Mouse (Mus musculus) kidney, embryonic 16.5 days (tissue): ENCODE results near the gene C530008M17Rik. TPM values are rescaled to one million over a fixed set of nuclear protein-coding genes. Genes with fewer than 3 reads are reported as not detected.

ENCODE experiments used
- ATAC-seq: fragments of 200-750 bp; cut with Nextera tagmentation; 2 replicates; pipeline ENCODE4 v1.8.0; 2017; ENCODE audit warnings: moderate TSS enrichment; ENCODE audit not compliant: low FRiP score, low TSS enrichment
- H3K27ac ChIP-seq: fragments of 300-500 bp; sonication (generic); 2 replicates; pipeline ENCODE4 v1.5.1; 2014; ENCODE audit warnings: low read length
- H3K27me3 ChIP-seq: fragments of 300-500 bp; sonication (generic); 2 replicates; pipeline ENCODE4 v1.6.1; 2014; ENCODE audit warnings: low read length, control low read depth, mixed read lengths; ENCODE audit not compliant: insufficient read depth
- H3K36me3 ChIP-seq: fragments of 300-500 bp; sonication (generic); 2 replicates; pipeline ENCODE4 v1.6.1; 2014; ENCODE audit warnings: low read length, control low read depth, mixed read lengths; ENCODE audit not compliant: insufficient read depth
- H3K4me1 ChIP-seq: fragments of 300-500 bp; sonication (generic); 2 replicates; pipeline ENCODE4 v1.6.1; 2014; ENCODE audit warnings: low read length, control low read depth, mixed read lengths; ENCODE audit not compliant: insufficient read depth
- H3K4me2 ChIP-seq: fragments of 300-500 bp; sonication (generic); replicated peaks from 2 replicates; pipeline ENCODE4 v1.6.1; 2014; ENCODE audit warnings: low read depth, low read length
- H3K4me3 ChIP-seq: fragments of 300-500 bp; sonication (generic); 2 replicates; pipeline ENCODE4 v1.5.1; 2014; ENCODE audit warnings: mild to moderate bottlenecking, low read length
- H3K9ac ChIP-seq: fragments of 300-500 bp; sonication (generic); replicated peaks from 2 replicates; pipeline ENCODE4 v1.6.1; 2014; ENCODE audit warnings: low read length
- H3K9me3 ChIP-seq: fragments of 300-500 bp; sonication (generic); 2 replicates; pipeline ENCODE4 v1.6.1; 2016; ENCODE audit warnings: low read length, control low read depth
- WGBS: fragments of 180-500 bp; shearing (Covaris S2); extraction: QIAGEN DNeasy Blood & Tissue Kit; methylation state at CpG from one replicate; pipeline ENCODE4 v1.1.7; 2014; 5-methylcytosine and 5-hydroxymethylcytosine counted together
- polyA plus RNA-seq: library from polyadenylated mRNA; unstranded; fragments of >200 nt; fragmentation: Nextera tagmentation; extraction: Ambion mirVana; gene quantifications from 2 replicates; pipeline ENCODE4 v1.2.1, GENCODE M21; 2015

C530008M17Rik gene
- polyA plus RNA-seq, 1 experiment from 2014 or later: 11.7 TPM

DNA sequence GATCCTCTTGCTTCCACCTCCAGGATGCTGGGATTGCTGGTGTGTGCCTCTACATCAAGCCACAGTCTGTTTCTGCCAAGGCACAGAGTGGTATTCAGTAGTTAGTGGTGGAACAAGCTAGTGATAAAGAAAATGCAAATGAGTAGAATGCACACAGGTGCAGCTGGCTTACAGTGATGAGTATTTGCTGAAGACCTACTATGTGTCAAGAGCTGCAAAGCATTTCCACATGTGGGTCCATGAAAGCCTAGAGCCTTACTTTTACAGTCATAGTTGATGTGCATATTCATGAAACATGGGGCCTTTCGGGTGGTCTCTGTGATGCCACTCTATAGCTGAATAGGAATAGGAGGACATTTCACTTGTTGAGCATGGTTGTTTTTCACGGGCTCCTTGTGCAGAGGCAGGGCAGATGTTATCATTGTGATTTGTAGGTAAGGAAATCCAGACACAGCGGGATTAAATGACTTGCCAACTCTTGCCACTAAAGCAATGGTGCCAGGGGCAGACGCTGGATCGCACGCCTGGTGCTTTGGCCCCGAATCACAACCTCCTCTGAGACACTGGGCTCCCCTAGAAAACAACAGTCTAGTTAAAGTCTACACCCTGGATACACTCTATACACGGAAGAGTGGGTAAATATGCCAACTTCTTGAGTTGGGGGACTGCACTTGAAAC lies 3.8 kb downstream of the C530008M17Rik start:
- H3K27me3 ChIP-seq: no peaks in the 10 kb centered on the region
- 80% methylated on average over 8 of the region's 8 CpGs for WGBS
- H3K27ac ChIP-seq: no peak overlapping the region
- H3K9ac ChIP-seq: no peak overlapping the region
- H3K4me1 ChIP-seq: peaks cover 14% of the 10 kb centered on the region; the same call in 1 of the 2 replicates
- H3K4me2 ChIP-seq: no peak overlapping the region
- H3K4me3 ChIP-seq: no peak overlapping the region
- H3K36me3 ChIP-seq: no peaks in the 10 kb centered on the region
- ATAC-seq: no peak
- no peaks in the 10 kb centered on the region for H3K9me3 ChIP-seq

DNA sequence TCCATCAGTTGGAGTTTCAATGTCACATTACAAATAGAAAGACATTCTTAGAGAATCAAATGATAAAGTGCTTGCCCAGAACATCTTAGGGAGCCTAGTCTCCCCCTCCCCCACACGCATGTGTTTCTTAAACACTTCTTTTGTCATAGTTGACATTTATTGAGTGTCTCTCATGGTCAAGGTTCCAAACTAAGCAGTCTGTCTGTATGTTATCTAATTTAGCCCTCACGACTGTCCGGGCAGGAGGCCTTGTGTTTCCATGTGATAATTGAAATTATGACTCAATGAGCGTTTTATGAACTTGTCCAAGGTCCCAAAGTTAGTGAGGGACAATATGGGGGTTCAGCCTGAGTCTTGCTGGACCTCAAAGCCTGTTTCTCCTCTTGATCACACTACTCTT lies 5.0 kb downstream of the C530008M17Rik start:
- H3K4me1 ChIP-seq: peaks cover 17% of the 10 kb centered on the region
- WGBS: 55% methylated on average over 4 of the region's 4 CpGs

DNA sequence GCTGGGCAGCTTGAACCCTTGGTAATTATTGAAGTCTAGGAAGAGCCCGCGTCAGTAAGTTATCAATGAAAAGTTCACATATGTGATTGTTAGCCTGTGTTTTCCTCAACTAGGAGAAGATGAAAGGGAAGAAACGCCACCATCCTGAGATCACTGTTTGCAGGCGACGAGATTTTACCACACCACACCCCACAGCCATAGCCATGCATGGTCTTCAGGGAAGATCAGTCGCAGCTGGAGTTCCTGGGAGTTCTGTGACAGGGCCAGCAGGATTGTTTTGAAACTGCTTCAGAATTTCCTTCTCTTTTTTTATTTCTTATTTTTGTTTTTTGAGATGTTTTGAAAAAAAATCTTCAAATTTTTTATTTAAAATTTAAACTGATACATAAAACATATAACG lies 8.6 kb downstream of the C530008M17Rik start:
- ATAC-seq: no peak
- Histone ChIP-seq H3K9ac (no peak overlapping the region), H3K27ac (no peak overlapping the region), H3K9me3 (no peaks in the 10 kb centered on the region), H3K36me3 (no peaks in the 10 kb centered on the region), H3K27me3 (no peaks in the 10 kb centered on the region), H3K4me3 (no peak overlapping the region), H3K4me2 (no peak overlapping the region), H3K4me1 (peaks cover 8% of the 10 kb centered on the region)
- 54% methylated on average over 7 of the region's 7 CpGs for WGBS

More for the DNA sequence above, 5.0 kb downstream of the C530008M17Rik start:
- Histone ChIP-seq H3K36me3 (no peaks in the 10 kb centered on the region), H3K9ac (no peak overlapping the region), H3K4me3 (no peak overlapping the region), H3K4me2 (no peak overlapping the region), H3K9me3 (no peaks in the 10 kb centered on the region), H3K27me3 (no peaks in the 10 kb centered on the region), H3K27ac (no peak overlapping the region)
- no peak for ATAC-seq

DNA sequence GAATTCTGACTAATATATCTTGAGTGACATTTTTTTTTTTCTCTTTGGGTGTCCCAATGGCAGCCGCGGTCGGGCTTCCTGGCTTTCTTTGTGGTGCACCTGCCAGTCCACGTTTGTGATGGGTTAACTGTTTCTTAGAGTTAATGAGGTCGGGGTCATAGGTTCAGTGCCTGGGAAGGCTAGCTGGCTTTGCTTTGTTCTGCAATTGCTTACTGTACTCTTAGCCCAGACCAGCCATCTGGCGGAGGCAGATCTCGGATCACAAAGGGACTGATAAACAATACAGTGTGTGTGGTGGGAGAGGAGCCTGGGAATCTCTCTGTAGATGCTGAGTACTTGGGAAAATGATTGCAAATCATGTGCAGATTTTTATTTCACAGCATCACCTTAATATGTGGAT lies 9.1 kb downstream of the C530008M17Rik start:
- no peak overlapping the region for H3K27ac ChIP-seq
- no peaks in the 10 kb centered on the region for H3K36me3 ChIP-seq
- H3K4me1 ChIP-seq: peaks cover 8% of the 10 kb centered on the region
- H3K27me3 ChIP-seq: no peaks in the 10 kb centered on the region
- 13% methylated on average over 7 of the region's 7 CpGs for WGBS
- H3K4me2 ChIP-seq: no peak overlapping the region
- no peak overlapping the region for H3K4me3 ChIP-seq
- peak; percentile 46; the same call in 1 of the 2 replicates for ATAC-seq
- H3K9me3 ChIP-seq: no peaks in the 10 kb centered on the region
- no peak overlapping the region for H3K9ac ChIP-seq

DNA sequence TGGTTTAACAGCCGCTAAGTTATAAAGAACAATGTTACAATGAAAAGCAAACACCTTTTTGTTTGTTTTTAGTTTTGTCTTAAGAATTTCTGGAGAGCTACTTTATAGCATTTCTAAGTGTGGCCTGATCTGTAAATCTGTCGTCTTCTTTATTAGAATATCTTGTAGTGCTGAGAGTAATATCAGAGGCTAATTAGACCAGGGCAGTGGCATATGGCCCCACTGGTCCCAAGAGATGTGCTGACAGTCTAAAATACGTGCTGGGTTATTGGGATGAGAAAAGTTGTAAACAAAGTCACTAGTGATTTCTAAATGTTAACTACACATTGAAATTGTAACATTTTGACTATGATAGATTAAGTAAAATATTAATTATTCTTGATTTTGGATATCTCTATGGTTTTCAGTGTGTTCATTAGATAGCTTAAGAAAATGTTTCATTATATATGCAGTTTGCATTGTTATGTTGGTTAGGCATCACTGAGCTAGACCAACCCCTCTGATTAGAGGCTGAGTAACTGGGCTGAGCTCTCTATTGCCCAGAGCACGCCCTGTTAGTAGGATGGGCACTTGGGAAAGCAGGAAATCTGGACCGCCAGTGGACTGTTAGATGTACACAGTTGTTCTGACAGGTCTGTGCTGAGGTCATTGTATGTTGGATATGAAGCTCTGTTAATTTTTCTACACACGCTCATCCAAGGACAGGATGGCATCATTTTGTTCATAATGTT lies 9.9 kb downstream of the C530008M17Rik start:
- no peaks in the 10 kb centered on the region for H3K9me3 ChIP-seq
- H3K27ac ChIP-seq: no peak overlapping the region
- no peak overlapping the region for H3K4me3 ChIP-seq
- H3K27me3 ChIP-seq: no peaks in the 10 kb centered on the region
- H3K36me3 ChIP-seq: no peaks in the 10 kb centered on the region
- no peak overlapping the region for H3K4me2 ChIP-seq
- no peak for ATAC-seq
- no peak overlapping the region for H3K9ac ChIP-seq
- WGBS: 67% methylated on average over 6 of the region's 6 CpGs
- peaks cover 8% of the 10 kb centered on the region for H3K4me1 ChIP-seq

DNA sequence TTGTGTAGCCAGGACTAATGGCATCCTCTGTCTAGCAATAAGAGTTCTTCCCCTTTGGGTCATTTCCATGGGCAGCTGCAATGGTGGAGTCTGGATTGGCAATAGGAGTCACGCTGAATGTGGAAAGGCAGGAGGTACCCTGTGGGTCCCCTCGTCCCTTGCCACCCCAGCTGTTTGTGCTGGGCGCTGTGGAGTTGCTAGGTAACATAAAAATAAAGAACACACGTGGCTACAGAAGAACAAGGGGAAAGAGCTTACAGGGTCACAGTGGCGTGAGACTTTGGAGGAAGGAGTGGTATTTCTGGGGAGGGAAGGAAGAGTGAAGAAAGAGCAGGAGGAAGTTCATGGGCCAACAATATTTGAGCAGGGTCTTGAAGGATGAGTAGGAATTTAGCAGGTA lies 11.8 kb downstream of the C530008M17Rik start:
- H3K4me1 ChIP-seq: peaks cover 13% of the 10 kb centered on the region
- no peaks in the 10 kb centered on the region for H3K36me3 ChIP-seq
- WGBS: 75% methylated on average over 5 of the region's 5 CpGs
- no peaks in the 10 kb centered on the region for H3K9me3 ChIP-seq
- H3K4me2 ChIP-seq: no peak overlapping the region
- ATAC-seq: no peak
- H3K27ac ChIP-seq: no peak overlapping the region
- H3K9ac ChIP-seq: no peak overlapping the region
- H3K27me3 ChIP-seq: no peaks in the 10 kb centered on the region
- no peak overlapping the region for H3K4me3 ChIP-seq

DNA sequence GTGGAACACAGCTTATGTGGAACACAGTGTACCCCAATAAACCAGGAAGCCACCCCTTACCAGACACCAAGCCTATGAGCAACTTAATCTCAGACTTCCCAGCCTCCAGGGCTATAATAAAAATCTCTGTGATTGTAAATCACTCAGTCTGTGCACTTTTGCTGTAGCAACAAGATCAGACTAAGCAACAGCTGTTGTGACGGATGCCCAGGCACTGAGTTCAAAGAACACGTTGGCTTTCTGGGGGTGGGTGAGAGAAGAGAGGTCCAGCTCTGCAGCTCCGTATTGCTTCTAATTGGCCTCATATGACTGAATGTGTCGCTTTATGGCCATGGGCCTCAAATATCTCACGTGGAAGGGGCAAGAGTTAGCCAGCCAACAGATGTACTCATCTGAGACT lies 12.2 kb downstream of the C530008M17Rik start:
- 62% methylated on average over 5 of the region's 5 CpGs for WGBS
- Histone ChIP-seq H3K4me3 (no peak overlapping the region), H3K27ac (no peak overlapping the region), H3K4me1 (peaks cover 13% of the 10 kb centered on the region), H3K4me2 (no peak overlapping the region), H3K9me3 (no peaks in the 10 kb centered on the region), H3K36me3 (no peaks in the 10 kb centered on the region), H3K9ac (no peak overlapping the region), H3K27me3 (no peaks in the 10 kb centered on the region)
- ATAC-seq: no peak

DNA sequence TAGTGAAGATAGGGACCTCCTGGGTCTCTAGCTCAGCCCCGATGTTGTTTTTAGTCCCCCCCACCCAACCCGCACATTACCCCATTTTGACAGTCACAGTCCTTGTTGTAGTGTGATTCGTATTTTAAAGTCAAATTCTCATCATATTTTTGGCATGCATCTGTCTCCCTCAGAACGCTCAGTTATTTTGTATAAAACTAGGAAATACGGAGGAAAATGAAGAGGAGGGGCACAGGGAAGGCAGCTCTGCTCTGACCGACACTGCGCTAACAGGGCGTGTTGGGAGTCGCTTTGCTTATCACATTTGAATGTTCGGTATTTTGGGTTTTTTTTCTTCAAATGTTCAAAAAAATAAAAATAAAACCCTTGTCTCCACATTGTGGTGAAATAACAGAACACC lies 13.9 kb downstream of the C530008M17Rik start:
- Histone ChIP-seq H3K9me3 (no peaks in the 10 kb centered on the region), H3K4me3 (no peak overlapping the region), H3K4me1 (peaks cover 9% of the 10 kb centered on the region; the same call in 1 of the 2 replicates), H3K27me3 (no peaks in the 10 kb centered on the region), H3K27ac (no peak overlapping the region), H3K4me2 (no peak overlapping the region), H3K36me3 (peaks cover 4% of the 10 kb centered on the region; the same call in 1 of the 2 replicates), H3K9ac (no peak overlapping the region)
- no peak for ATAC-seq
- 91% methylated on average over 10 of the region's 10 CpGs for WGBS

DNA sequence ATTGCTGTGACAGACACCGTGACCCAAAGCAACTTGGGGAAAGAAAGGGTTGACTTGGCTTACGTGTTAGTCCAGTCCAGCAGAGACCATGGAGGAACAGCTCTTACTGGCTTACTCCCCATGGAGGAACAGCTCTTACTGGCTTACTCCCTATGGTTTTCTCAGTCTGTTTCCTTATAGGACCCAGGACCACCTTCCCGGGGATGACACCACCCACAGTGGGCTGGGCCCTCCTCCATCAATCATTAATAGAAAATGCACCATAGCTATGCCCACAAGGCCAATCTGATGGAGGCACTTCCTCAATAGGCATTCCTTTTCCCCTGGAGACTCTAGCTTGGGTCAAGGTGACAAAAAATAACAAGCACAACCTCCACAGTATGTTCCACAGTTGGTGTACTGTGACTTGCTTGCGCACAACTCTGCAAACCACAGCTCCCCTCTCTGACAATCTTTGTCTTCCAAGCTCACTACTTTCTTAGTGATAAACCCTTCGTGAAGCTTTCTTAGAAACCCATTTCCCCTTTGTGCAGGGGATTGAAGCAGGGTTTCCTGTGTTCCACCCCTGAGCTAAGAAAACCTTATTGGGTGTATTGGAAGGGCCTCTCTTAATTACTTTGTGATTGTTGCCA lies 17.8 kb downstream of the C530008M17Rik start:
- no peak for ATAC-seq
- H3K4me1 ChIP-seq: peaks cover 9% of the 10 kb centered on the region; the same call in 1 of the 2 replicates
- no peak overlapping the region for H3K4me3 ChIP-seq
- no peaks in the 10 kb centered on the region for H3K27me3 ChIP-seq
- no peak overlapping the region for H3K4me2 ChIP-seq
- H3K9me3 ChIP-seq: no peaks in the 10 kb centered on the region
- H3K27ac ChIP-seq: no peak overlapping the region
- WGBS: 93% methylated on average over 5 of the region's 5 CpGs
- no peak overlapping the region for H3K9ac ChIP-seq
- H3K36me3 ChIP-seq: peaks cover 4% of the 10 kb centered on the region; the same call in 1 of the 2 replicates
